Mouse (Mus musculus): ENCODE data around the gene Itgae. TPM values are rescaled to one million over a fixed set of nuclear protein-coding genes. Genes with fewer than 3 reads are reported as not detected.
"Not testable (repeated sequence)": the region's sequence is repeated elsewhere in the genome, so short reads cannot be mapped to it uniquely, and the experiment has no call there.

The Itgae gene
- total and polyA plus RNA-seq, 2 experiments from 2014 or later, result 0.10 TPM; not detected in 1

DNA sequence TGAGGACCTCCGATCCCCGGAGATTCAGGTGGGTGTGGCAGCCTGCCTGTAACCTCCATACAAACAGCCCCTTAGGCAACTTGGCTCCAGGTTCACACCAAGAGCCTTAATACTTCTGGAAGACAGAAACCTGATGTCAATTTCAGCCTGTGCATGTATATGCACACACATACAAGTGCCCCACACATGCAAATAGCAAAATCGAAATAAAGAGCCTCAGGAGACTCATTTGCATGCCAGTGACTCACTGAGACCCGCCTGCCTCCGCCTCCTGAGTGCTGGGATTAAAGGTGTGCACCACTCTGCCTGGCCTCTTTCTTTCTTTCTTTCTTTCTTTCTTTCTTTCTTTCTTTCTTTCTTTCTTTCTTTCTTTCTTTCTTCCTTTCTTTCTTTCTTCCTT is 8.5 kb downstream of the Itgae start:
- WGBS, result 64% methylated on average over 5 of the region's 5 CpGs
- DNase-seq (ENCODE audit: low spot score), result no peak

DNA sequence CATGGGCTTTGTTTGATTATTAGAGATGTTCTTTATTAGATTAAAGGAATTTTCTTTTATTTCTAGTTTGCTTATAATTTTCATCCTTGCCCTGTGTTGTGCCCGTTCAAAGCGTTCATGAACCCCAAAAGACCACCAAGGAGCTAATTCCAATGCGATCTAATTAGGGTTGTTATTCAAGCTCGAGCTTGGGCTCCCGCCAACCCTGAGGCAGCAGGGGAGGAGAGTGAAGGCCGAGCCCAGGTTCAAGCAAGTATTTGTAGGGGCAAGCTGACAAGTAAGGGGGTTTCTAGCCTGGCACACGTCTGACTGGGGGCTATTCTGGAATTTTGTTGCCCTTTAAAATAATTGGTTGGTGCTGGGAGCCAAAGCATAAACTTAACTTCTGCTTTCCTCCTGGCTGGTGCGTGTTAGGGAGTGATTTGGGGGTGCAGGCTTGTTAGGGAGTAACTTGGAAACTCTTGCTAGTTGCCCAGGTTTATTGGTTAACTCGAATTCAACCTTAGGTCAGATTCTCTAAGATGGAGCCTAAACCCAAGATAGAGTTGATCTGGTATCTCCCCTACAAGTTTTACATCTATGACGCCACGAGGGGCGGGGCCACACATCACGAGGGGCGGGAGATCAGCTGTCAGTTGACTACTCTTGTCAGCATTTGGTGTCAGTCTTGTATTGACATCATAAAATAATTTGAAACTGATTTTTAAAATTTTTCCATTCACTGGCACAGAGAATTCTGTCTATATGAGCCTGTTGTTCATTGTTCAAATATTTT is 9.8 kb downstream of the Itgae start:
- H3K9ac ChIP-seq (replicated peaks; ENCODE audit: low read length, poor library complexity, severe bottlenecking), result no peak overlapping the region
- no peak overlapping the region for H3K27ac ChIP-seq (ENCODE audit: low read depth, low read length)
- no peaks in the 10 kb centered on the region for H3K4me1 ChIP-seq (ENCODE audit: insufficient read depth, low read length)
- 60% methylated on average over 14 of the region's 14 CpGs for WGBS
- no peak for TF ChIP-seq CTCF (IDR thresholded peaks at IDR 0.05)
- no peak overlapping the region for H3K4me3 ChIP-seq (ENCODE audit: low read depth, low read length)
- no peak for ATAC-seq (ENCODE audit: low FRiP score)
- no peaks in the 10 kb centered on the region for H3K36me3 ChIP-seq (ENCODE audit: insufficient read depth, low read length)
- H3K9me3 ChIP-seq (ENCODE audit: low read length), result no peaks in the 10 kb centered on the region
- no peak for DNase-seq (ENCODE audit: low spot score)
- H3K27me3 ChIP-seq (ENCODE audit: insufficient read depth, low read length), result no peaks in the 10 kb centered on the region
- no peak overlapping the region for H3K4me2 ChIP-seq (ENCODE audit: low read depth, low read length, poor library complexity, severe bottlenecking)

More for the DNA sequence above, 8.5 kb downstream of the Itgae start:
- TF ChIP-seq CTCF (IDR thresholded peaks at IDR 0.05), result no peak
- Histone ChIP-seq H3K9ac (replicated peaks; ENCODE audit: low read length, poor library complexity, severe bottlenecking) (no peak overlapping the region), H3K4me3 (ENCODE audit: low read depth, low read length) (no peak overlapping the region), H3K9me3 (ENCODE audit: low read length) (no peaks in the 10 kb centered on the region), H3K36me3 (ENCODE audit: insufficient read depth, low read length) (no peaks in the 10 kb centered on the region), H3K4me1 (ENCODE audit: insufficient read depth, low read length) (no peaks in the 10 kb centered on the region), H3K27ac (ENCODE audit: low read depth, low read length) (no peak overlapping the region), H3K27me3 (ENCODE audit: insufficient read depth, low read length) (no peaks in the 10 kb centered on the region), H3K4me2 (ENCODE audit: low read depth, low read length, poor library complexity, severe bottlenecking) (no peak overlapping the region)
- no peak for ATAC-seq (ENCODE audit: low FRiP score)

GRCm38 (mm10) chr11:73101308-73101707 is 10.9 kb downstream of the Itgae start:
- no peaks in the 10 kb centered on the region for H3K4me1 ChIP-seq (ENCODE audit: insufficient read depth, low read length)
- no peak overlapping the region for H3K27ac ChIP-seq (ENCODE audit: low read depth, low read length)
- H3K9ac ChIP-seq (replicated peaks; ENCODE audit: low read length, poor library complexity, severe bottlenecking), result no peak overlapping the region
- no peaks in the 10 kb centered on the region for H3K36me3 ChIP-seq (ENCODE audit: insufficient read depth, low read length)
- H3K4me2 ChIP-seq (ENCODE audit: low read depth, low read length, poor library complexity, severe bottlenecking), result no peak overlapping the region
- no peak overlapping the region for H3K4me3 ChIP-seq (ENCODE audit: low read depth, low read length)
- H3K27me3 ChIP-seq (ENCODE audit: insufficient read depth, low read length), result no peaks in the 10 kb centered on the region
- DNase-seq (ENCODE audit: low spot score), result no peak
- ATAC-seq (ENCODE audit: low FRiP score), result no peak
- H3K9me3 ChIP-seq (ENCODE audit: low read length), result no peaks in the 10 kb centered on the region
- WGBS, result 90% methylated on average over 4 of the region's 4 CpGs
- no peak for TF ChIP-seq CTCF (IDR thresholded peaks at IDR 0.05)

- DNase-seq (ENCODE audit: low spot score) (no peak), ATAC-seq (ENCODE audit: low FRiP score) (no peak)
- Histone ChIP-seq H3K36me3 (ENCODE audit: insufficient read depth, low read length) (no peaks in the 10 kb centered on the region), H3K27me3 (ENCODE audit: insufficient read depth, low read length) (no peaks in the 10 kb centered on the region), H3K9ac (replicated peaks; ENCODE audit: low read length, poor library complexity, severe bottlenecking) (no peak overlapping the region), H3K27ac (ENCODE audit: low read depth, low read length) (no peak overlapping the region), H3K4me1 (ENCODE audit: insufficient read depth, low read length) (no peaks in the 10 kb centered on the region), H3K4me3 (ENCODE audit: low read depth, low read length) (no peak overlapping the region), H3K4me2 (ENCODE audit: low read depth, low read length, poor library complexity, severe bottlenecking) (no peak overlapping the region), H3K9me3 (ENCODE audit: low read length) (no peaks in the 10 kb centered on the region)
- TF ChIP-seq CTCF (IDR thresholded peaks at IDR 0.05), result no peak
- whole genome bisulfite sequencing, result 54% methylated on average over 3 of the region's 3 CpGs
Measured at GRCm38 (mm10) chr11:73105246-73105645, 14.9 kb downstream of the Itgae start.

DNA sequence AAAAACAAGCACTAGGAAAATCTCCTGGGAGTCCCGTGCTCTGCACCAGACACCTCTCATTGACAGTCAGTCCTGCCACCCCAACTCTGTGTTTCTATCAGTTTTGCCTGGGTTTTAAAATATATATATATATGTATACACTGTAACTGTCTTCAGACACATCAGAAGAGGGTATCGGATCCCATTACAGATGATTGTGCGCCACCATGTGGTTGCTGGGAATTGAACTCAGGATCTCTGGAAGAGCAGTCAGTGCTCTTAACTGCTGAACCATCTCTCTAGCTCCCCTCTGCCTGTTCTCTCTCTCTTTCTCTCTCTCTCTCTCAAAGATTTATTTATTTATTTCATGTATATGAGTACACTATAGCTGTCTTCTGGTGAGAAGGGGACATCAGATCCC is 17.0 kb downstream of the Itgae start:
- TF ChIP-seq CTCF (IDR thresholded peaks at IDR 0.05), result peak; percentile 60
- H3K36me3 ChIP-seq (ENCODE audit: insufficient read depth, low read length); DNase-seq (ENCODE audit: low spot score); H3K9me3 ChIP-seq (ENCODE audit: low read length); H3K4me3 ChIP-seq (ENCODE audit: low read depth, low read length); H3K4me1 ChIP-seq (ENCODE audit: insufficient read depth, low read length); H3K9ac ChIP-seq (replicated peaks; ENCODE audit: low read length, poor library complexity, severe bottlenecking); H3K4me2 ChIP-seq (ENCODE audit: low read depth, low read length, poor library complexity, severe bottlenecking); ATAC-seq (ENCODE audit: low FRiP score); H3K27me3 ChIP-seq (ENCODE audit: insufficient read depth, low read length); H3K27ac ChIP-seq (ENCODE audit: low read depth, low read length): not testable (repeated sequence)
- 45% methylated on average over 3 of the region's 3 CpGs for WGBS

DNA sequence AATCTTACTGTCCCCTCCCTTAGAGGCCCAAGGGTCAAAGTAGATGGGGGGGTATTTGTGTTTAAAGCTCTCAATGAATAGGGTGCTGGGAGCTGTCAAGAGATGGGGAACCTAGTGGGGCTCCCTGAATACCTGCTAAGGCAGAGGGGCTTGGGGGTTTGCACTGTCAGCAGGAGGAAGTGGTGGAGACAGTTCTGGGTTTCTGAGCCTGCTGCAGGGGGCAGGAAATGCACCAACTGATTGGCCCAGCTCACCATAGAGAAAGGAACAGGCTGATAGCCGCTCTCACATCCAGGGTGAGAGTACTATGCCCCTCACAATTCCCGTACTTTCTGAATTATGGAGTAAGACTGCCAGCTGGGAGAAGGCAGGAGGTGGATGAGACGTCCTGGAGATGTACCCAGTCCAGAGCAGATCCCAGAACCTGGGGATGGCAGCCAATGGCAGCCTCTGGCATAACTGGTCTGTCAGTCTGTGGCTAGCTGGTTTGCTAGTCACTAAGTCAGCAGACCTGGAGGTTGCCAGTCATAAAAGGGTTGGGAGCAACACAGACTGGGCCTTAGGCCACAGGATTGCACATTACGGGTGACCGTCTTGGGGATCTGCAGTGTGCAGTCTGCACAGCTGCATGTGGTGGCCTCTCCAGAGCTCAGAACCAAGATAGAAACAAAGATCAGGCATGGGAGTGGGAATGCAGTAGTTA is 18.0 kb downstream of the Itgae start:
- no peak overlapping the region for H3K27ac ChIP-seq (ENCODE audit: low read depth, low read length)
- H3K4me3 ChIP-seq (ENCODE audit: low read depth, low read length), result no peak overlapping the region
- DNase-seq (ENCODE audit: low spot score), result no peak
- H3K27me3 ChIP-seq (ENCODE audit: insufficient read depth, low read length), result no peaks in the 10 kb centered on the region
- no peaks in the 10 kb centered on the region for H3K4me1 ChIP-seq (ENCODE audit: insufficient read depth, low read length)
- TF ChIP-seq CTCF (IDR thresholded peaks at IDR 0.05), result no peak
- no peak for ATAC-seq (ENCODE audit: low FRiP score)
- H3K9ac ChIP-seq (replicated peaks; ENCODE audit: low read length, poor library complexity, severe bottlenecking), result no peak overlapping the region
- WGBS, result 72% methylated on average over 5 of the region's 5 CpGs
- no peak overlapping the region for H3K4me2 ChIP-seq (ENCODE audit: low read depth, low read length, poor library complexity, severe bottlenecking)
- no peaks in the 10 kb centered on the region for H3K36me3 ChIP-seq (ENCODE audit: insufficient read depth, low read length)
- H3K9me3 ChIP-seq (ENCODE audit: low read length), result no peaks in the 10 kb centered on the region

Measured in midbrain, postnatal 0 days (tissue).